Mouse (Mus musculus): ENCODE measurements around the gene Atp13a2. TPM values are rescaled to one million over a fixed set of nuclear protein-coding genes. Genes with fewer than 3 reads are reported as not detected.

Gene Atp13a2
- total and polyA plus RNA-seq, 3 experiments: 29.0 to 65.4 TPM; not detected in 1

DNA sequence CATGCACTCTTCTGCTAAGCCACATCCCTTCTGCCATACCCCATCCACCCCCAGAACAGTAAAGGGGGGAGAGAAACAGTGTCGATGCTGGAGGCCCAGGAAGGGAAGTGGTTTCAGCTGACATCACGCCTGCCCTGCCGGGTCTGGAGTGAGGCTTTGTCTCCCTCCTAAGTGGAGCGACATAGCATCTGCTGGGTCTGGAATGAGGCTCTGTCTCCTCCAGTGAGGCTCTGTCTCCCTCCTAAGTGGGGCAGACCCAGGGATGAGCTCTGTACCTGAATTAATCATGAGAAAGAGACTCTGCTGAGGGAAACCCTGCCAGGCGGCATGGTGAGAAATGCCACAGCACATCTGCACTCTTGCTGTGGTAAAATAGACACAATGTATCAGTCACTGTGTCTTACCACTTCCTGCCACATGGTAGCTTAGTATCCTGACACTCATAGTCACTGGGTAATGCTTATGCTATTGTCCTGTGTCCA is 41.7 kb upstream of the Atp13a2 start:
- Histone ChIP-seq H3K27ac (ENCODE audit: control insufficient read depth, low read depth, low read length) (peak overlapping the region; percentile 35), H3K36me3 (ENCODE audit: control insufficient read depth in 1 of 2, insufficient read depth in 2 of 2, low read length in 2 of 2) (peaks cover 0 to 12% of the 10 kb centered on the region in 2 experiments; a peak in 2 of 4 replicates), H3K9me3 (replicated peaks; ENCODE audit: insufficient read depth, low read length) (no peaks in the 10 kb centered on the region), H3K4me3 (ENCODE audit: control insufficient read depth in 1 of 2, insufficient read depth in 1 of 2, low read depth in 2 of 2, low read length in 2 of 2) (no peak overlapping the region; a peak in 1 of 4 replicates), H3K79me2 (ENCODE audit: control insufficient read depth, insufficient read depth, low read length, poor library complexity) (no peaks in the 10 kb centered on the region), H3K4me1 (ENCODE audit: control insufficient read depth in 1 of 2, insufficient read depth in 2 of 2, low read length in 2 of 2) (peaks cover 5 to 23% of the 10 kb centered on the region in 2 experiments; a peak in 3 of 4 replicates), H3K9ac (ENCODE audit: control insufficient read depth, low read depth, low read length, poor library complexity, severe bottlenecking) (peak overlapping the region; percentile 26; the same call in 1 of the 2 replicates), H3K27me3 (ENCODE audit: control insufficient read depth in 1 of 2, insufficient read depth in 2 of 2, low read length in 2 of 2) (no peaks in the 10 kb centered on the region)
- TF ChIP-seq MYC (IDR thresholded peaks at IDR 0.05; ENCODE audit: low read depth, low read length) (no peak), SMC3 (IDR thresholded peaks at IDR 0.05; ENCODE audit: low read depth, low read length) (no peak), MXI1 (IDR thresholded peaks at IDR 0.05; ENCODE audit: low read depth, low read length) (no peak; the same call in 1 of the 2 replicates), GATA1 (IDR thresholded peaks at IDR 0.05; ENCODE audit: low read depth, low read length) (no peak), TBP (IDR thresholded peaks at IDR 0.05; ENCODE audit: low read depth, low read length) (0 out of 2 replicates have a peak, but pooled peaks have one; percentile 42)
- peak; percentile 48 for DNase-seq (ENCODE audit: low read depth, low spot score)

- H3K79me2 ChIP-seq (ENCODE audit: control insufficient read depth, insufficient read depth, low read length, poor library complexity): no peaks in the 10 kb centered on the region
- H3K4me1 ChIP-seq (ENCODE audit: control insufficient read depth in 1 of 2, insufficient read depth in 2 of 2, low read length in 2 of 2): peaks cover 5 to 23% of the 10 kb centered on the region in 2 experiments; a peak in 3 of 4 replicates
- H3K36me3 ChIP-seq (ENCODE audit: control insufficient read depth in 1 of 2, insufficient read depth in 2 of 2, low read length in 2 of 2): peaks cover 0 to 12% of the 10 kb centered on the region in 2 experiments; a peak in 2 of 4 replicates
- H3K9ac ChIP-seq (ENCODE audit: control insufficient read depth, low read depth, low read length, poor library complexity, severe bottlenecking): no peak overlapping the region
- H3K9me3 ChIP-seq (replicated peaks; ENCODE audit: insufficient read depth, low read length): no peaks in the 10 kb centered on the region
- DNase-seq (ENCODE audit: low read depth, low spot score): no peak
- peak overlapping the region; percentile 20; the same call in 1 of the 2 replicates for H3K27ac ChIP-seq (ENCODE audit: control insufficient read depth, low read depth, low read length)
- H3K4me3 ChIP-seq (ENCODE audit: control insufficient read depth in 1 of 2, insufficient read depth in 1 of 2, low read depth in 2 of 2, low read length in 2 of 2): no peak overlapping the region
- no peak for TF ChIP-seq MXI1 (IDR thresholded peaks at IDR 0.05; ENCODE audit: low read depth, low read length)
- TF ChIP-seq POLR2AphosphoS2 (IDR thresholded peaks at IDR 0.05; ENCODE audit: low read length): no peak
- no peaks in the 10 kb centered on the region for H3K27me3 ChIP-seq (ENCODE audit: control insufficient read depth in 1 of 2, insufficient read depth in 2 of 2, low read length in 2 of 2)
Observed at GRCm38 (mm10) chr4:140945571-140945970, 41.1 kb upstream of the Atp13a2 start.

DNA sequence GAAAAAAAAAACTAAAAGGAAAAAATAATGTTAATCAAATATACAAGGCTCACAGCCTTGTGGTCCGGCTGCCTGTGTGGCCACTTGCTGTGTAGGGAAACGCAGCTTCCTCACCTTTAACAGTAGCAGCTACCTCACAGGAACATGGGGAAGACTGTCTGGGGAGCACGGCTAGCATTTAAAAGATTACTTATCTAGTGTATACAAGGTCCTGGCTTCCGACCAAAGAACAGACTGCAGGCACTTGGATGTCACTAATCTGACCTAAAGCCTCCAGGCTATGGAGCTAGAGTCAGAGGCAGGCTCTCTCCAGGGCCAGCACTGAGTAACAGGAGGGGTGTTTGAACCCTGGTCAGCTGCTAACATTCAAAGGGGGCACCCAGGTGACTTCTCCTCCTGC is 40.6 kb upstream of the Atp13a2 start:
- Histone ChIP-seq H3K27me3 (ENCODE audit: control insufficient read depth in 1 of 2, insufficient read depth in 2 of 2, low read length in 2 of 2) (no peaks in the 10 kb centered on the region), H3K4me1 (ENCODE audit: control insufficient read depth in 1 of 2, insufficient read depth in 2 of 2, low read length in 2 of 2) (peaks cover 5 to 23% of the 10 kb centered on the region in 2 experiments; a peak in 3 of 4 replicates), H3K4me3 (ENCODE audit: control insufficient read depth in 1 of 2, insufficient read depth in 1 of 2, low read depth in 2 of 2, low read length in 2 of 2) (no peak overlapping the region), H3K9me3 (replicated peaks; ENCODE audit: insufficient read depth, low read length) (no peaks in the 10 kb centered on the region), H3K9ac (ENCODE audit: control insufficient read depth, low read depth, low read length, poor library complexity, severe bottlenecking) (no peak overlapping the region), H3K36me3 (ENCODE audit: control insufficient read depth in 1 of 2, insufficient read depth in 2 of 2, low read length in 2 of 2) (peaks cover 0 to 12% of the 10 kb centered on the region in 2 experiments; a peak in 2 of 4 replicates), H3K79me2 (ENCODE audit: control insufficient read depth, insufficient read depth, low read length, poor library complexity) (no peaks in the 10 kb centered on the region), H3K27ac (ENCODE audit: control insufficient read depth, low read depth, low read length) (no peak overlapping the region)
- TF ChIP-seq SIN3A (IDR thresholded peaks at IDR 0.05; ENCODE audit: low read length) (0 out of 2 replicates have a peak, but pooled peaks have one; percentile 36), ELF1 (IDR thresholded peaks at IDR 0.05; ENCODE audit: low read depth, low read length) (no peak), NELFE (IDR thresholded peaks at IDR 0.05; ENCODE audit: low read depth, low read length) (no peak), GABPA (IDR thresholded peaks at IDR 0.05; ENCODE audit: low read depth, low read length) (no peak), EP300 (IDR thresholded peaks at IDR 0.05; ENCODE audit: low read depth in 1 of 2, low read length in 2 of 2) (peak; percentile 56 to 68), JUND (IDR thresholded peaks at IDR 0.05; ENCODE audit: low read depth, low read length) (no peak), ZC3H11A (IDR thresholded peaks at IDR 0.05; ENCODE audit: low read depth, low read length) (no peak), NRF1 (IDR thresholded peaks at IDR 0.05; ENCODE audit: insufficient read depth, low read depth, low read length, poor library complexity, severe bottlenecking) (no peak), USF1 (IDR thresholded peaks at IDR 0.05; ENCODE audit: low read depth, low read length) (no peak), TBP (IDR thresholded peaks at IDR 0.05; ENCODE audit: low read depth, low read length) (no peak), ETS1 (IDR thresholded peaks at IDR 0.05; ENCODE audit: low read depth, low read length) (peak; percentile 15; the same call in 1 of the 2 replicates), KAT2A (conservative IDR thresholded peaks at IDR 0.05; ENCODE audit: low read depth, low read length) (no peak), RCOR1 (IDR thresholded peaks at IDR 0.05; ENCODE audit: low read depth, low read length) (peak; percentile 26; the same call in 1 of the 2 replicates), MAZ (IDR thresholded peaks at IDR 0.05; ENCODE audit: low read depth, low read length) (no peak), TCF12 (IDR thresholded peaks at IDR 0.05; ENCODE audit: low read depth, low read length) (peak; percentile 74), GATA1 (IDR thresholded peaks at IDR 0.05; ENCODE audit: low read depth, low read length) (peak; percentile 74), MYB (IDR thresholded peaks at IDR 0.05; ENCODE audit: low read depth, low read length) (no peak), CHD2 (IDR thresholded peaks at IDR 0.05; ENCODE audit: low read length) (no peak)
- DNase-seq (ENCODE audit: low read depth, low spot score): peak; percentile 67

Measured in MEL (cell line).